Mouse (Mus musculus) G1E (cell line): ENCODE data around the gene Cxcl1.

Source experiments
- CTCF ChIP-seq: IDR thresholded peaks from 2 replicates; pipeline ENCODE4 v1.5.1; 2012; ENCODE audit warnings: low read depth, low read length, inconsistent platforms, mixed read lengths
- GATA1 ChIP-seq: IDR thresholded peaks from 2 replicates; pipeline ENCODE4 v1.6.1; 2012; ENCODE audit warnings: borderline replicate concordance, low read length, inconsistent platforms, mixed read lengths
- POLR2AphosphoS5 ChIP-seq: IDR thresholded peaks from 2 replicates; pipeline ENCODE4 v1.6.1; 2012; ENCODE audit warnings: low read depth, low read length, inconsistent platforms; ENCODE audit not compliant: insufficient replicate concordance
- TAL1 ChIP-seq: conservative IDR thresholded peaks from 2 replicates; pipeline ENCODE4 v1.6.1; 2012; ENCODE audit warnings: low read depth, low read length, inconsistent platforms, mixed read lengths

DNA sequence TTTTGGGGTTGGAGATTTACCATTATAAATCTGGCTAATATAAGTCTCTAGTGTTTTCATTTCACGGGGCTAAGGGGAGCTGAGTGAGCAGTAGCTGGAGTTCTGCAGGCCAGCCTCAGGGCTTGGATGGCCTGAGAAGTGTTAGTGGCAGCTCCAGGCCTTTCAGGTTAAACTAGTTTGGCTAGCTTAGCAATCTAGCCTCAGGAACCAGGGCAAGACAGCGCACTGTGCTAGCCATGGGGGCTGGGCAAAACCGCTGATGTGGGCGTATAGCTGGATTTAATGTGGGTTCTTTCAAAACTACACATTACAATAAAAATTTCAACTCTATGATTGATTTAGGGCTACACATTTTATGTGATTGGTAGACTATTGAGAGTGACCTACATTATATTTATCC lies 31.9 kb downstream of the Cxcl1 start:
- TF ChIP-seq GATA1 (no peak), CTCF (no peak), POLR2AphosphoS5 (no peak), TAL1 (no peak)
